Mouse (Mus musculus) heart, embryonic 13.5 days (tissue): Measurements from ENCODE around the gene Tsr3. TPM values are rescaled to one million over a fixed set of nuclear protein-coding genes. Genes with fewer than 3 reads are reported as not detected.
A peak's percentile ranks its signal among the peaks of the same experiment; 100 is the strongest.

Experiments
- ATAC-seq: fragments of 200-750 bp; cut with Nextera tagmentation; 2 replicates; pipeline ENCODE4 v1.8.0; 2017; ENCODE audit warnings: moderate TSS enrichment; ENCODE audit not compliant: insufficient number of reproducible peaks, low FRiP score, low TSS enrichment; ENCODE audit errors: extremely low read depth
- H3K27ac ChIP-seq: fragments of 300-500 bp; sonication (generic); replicated peaks from 2 replicates; pipeline ENCODE4 v1.5.1; 2015; ENCODE audit warnings: moderate library complexity, mild to moderate bottlenecking, inconsistent platforms
- H3K27me3 ChIP-seq: fragments of 300-500 bp; sonication (generic); replicated peaks from 2 replicates; pipeline ENCODE4 v1.6.1; 2015; ENCODE audit warnings: mild to moderate bottlenecking, inconsistent platforms
- H3K36me3 ChIP-seq: fragments of 300-500 bp; sonication (generic); 2 replicates; pipeline ENCODE4 v1.6.1; 2015; ENCODE audit warnings: mild to moderate bottlenecking, inconsistent platforms
- H3K4me1 ChIP-seq: fragments of 300-500 bp; sonication (generic); 2 replicates; pipeline ENCODE4 v1.6.1; 2015; ENCODE audit warnings: inconsistent platforms
- H3K4me2 ChIP-seq: fragments of 300-500 bp; sonication (generic); 2 replicates; pipeline ENCODE4 v1.6.1; 2015; ENCODE audit warnings: inconsistent platforms, mild to moderate bottlenecking, moderate library complexity
- H3K4me3 ChIP-seq: fragments of 300-500 bp; sonication (generic); 2 replicates; pipeline ENCODE4 v1.5.1; 2015; ENCODE audit warnings: moderate library complexity, mild to moderate bottlenecking, inconsistent platforms
- H3K9ac ChIP-seq: fragments of 300-500 bp; sonication (generic); 2 replicates; pipeline ENCODE4 v1.6.1; 2015; ENCODE audit warnings: inconsistent platforms, mild to moderate bottlenecking, moderate library complexity
- H3K9me3 ChIP-seq: fragments of 300-500 bp; sonication (generic); 2 replicates; pipeline ENCODE4 v1.6.1; 2016; ENCODE audit warnings: inconsistent platforms
- WGBS: fragments of 180-500 bp; shearing (Covaris S2); methylation state at CpG from one replicate; pipeline ENCODE4 v1.1.7; 2015; ENCODE audit warnings: mixed read lengths; 5-methylcytosine and 5-hydroxymethylcytosine counted together
- microRNA-seq: library from miRNA; unstranded; fragments of <30 nt; microRNA quantifications from one replicate; pipeline ENCODE4, GENCODE M21; 2016
- polyA plus RNA-seq: library from polyadenylated mRNA; unstranded; fragments of >200 nt; fragmentation: Nextera tagmentation; extraction: Ambion mirVana; gene quantifications from 2 replicates; pipeline ENCODE4 v1.2.1, GENCODE M21; 2015

Gene Tsr3
- polyA plus RNA-seq, 1 experiment from 2014 or later, result 27.4 TPM

DNA sequence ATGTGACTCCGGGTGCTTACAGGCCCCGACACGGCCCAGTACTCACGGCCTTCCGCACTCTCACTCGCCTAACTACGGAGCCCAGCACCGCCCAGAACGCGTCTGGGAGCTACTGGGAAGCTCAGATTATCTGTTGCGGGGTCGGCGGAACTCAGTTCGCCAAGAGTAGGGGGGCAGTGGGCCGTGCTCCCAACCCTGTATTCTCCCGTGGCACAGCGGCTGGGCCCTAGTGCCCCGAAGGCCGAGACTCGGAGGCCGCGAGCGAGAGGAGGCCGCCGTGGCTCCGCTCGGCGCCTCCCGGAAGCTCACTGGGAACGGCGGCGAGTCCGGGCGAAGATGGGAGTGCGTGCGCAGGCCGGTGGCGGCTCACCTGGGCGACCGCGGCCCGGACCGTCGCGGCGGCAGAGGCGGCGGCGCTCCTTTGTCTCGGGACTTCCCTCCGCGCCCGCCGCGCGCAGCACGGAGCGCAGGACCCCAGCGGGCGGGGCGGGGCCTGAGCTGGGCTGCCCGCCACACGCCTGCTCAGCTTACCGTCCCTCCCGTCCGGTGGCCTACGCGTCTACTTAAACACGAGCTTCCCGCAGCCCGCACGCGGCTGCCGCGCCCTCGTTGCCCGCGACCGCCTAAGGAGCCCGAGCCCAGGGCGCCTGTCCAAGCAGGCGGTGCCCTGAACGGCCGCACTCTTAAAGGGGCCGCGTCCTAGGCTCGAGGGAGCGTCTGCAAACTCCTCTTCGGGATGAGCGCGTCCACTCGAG is 33.2 kb downstream of the Tsr3 start:
- under 1% methylated on average over 92 of the region's 92 CpGs for WGBS
- peak; percentile 82 for ATAC-seq
- peak overlapping the region; percentile 89 for H3K4me2 ChIP-seq
- H3K4me1 ChIP-seq, result peaks cover 36% of the 10 kb centered on the region
- no peaks in the 10 kb centered on the region for H3K9me3 ChIP-seq
- H3K27ac ChIP-seq, result peak overlapping the region; percentile 97
- no peaks in the 10 kb centered on the region; the same call in 1 of the 2 replicates for H3K27me3 ChIP-seq
- H3K9ac ChIP-seq, result peak overlapping the region; percentile 99
- peak overlapping the region; percentile 100 for H3K4me3 ChIP-seq
- peaks cover 20% of the 10 kb centered on the region for H3K36me3 ChIP-seq

GRCm38 (mm10) chr17:25273706-25274501 is 33.9 kb downstream of the Tsr3 start:
- under 1% methylated on average over 35 of the region's 45 CpGs for WGBS
- H3K4me1 ChIP-seq, result peaks cover 36% of the 10 kb centered on the region
- H3K9me3 ChIP-seq, result no peaks in the 10 kb centered on the region
- peak; percentile 72 for ATAC-seq
- peak overlapping the region; percentile 100 for H3K4me3 ChIP-seq
- peak overlapping the region; percentile 97 for H3K27ac ChIP-seq
- H3K4me2 ChIP-seq, result peak overlapping the region; percentile 89
- peaks cover 12% of the 10 kb centered on the region for H3K36me3 ChIP-seq
- H3K27me3 ChIP-seq, result peaks cover 3% of the 10 kb centered on the region; the same call in 1 of the 2 replicates
- H3K9ac ChIP-seq, result peak overlapping the region; percentile 99

- peak within 1 kb of the TSS; percentile 89 for H3K4me2 ChIP-seq
Measured at GRCm38 (mm10) chr17:25274571-25275346, 34.8 kb downstream of the Tsr3 start, which contains the start of gene Ube2i. Gene Ube2i (minus strand): TSS chr17:25274622.

DNA sequence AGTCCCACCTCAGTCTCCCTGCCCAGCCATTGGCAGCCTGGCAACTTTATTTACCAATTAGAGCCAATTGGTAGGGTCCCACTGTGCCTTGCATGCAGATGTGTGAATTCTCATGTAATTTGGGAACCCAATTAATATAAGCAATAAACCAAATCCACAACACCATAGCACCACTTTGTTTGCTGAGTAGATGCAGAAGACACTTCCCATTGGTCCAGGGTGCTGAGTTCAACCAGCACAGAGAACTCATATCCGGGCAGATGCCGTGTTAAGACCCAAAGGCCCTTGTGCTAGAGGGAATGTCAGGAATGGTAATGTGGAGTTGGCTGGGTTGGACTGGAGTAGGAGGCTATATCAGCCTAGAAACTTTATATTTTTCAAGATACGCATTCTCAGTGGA is 35.9 kb downstream of the Tsr3 start:
- WGBS, result 90% methylated on average over 3 of the region's 3 CpGs

More at GRCm38 (mm10) chr17:25274571-25275346, 34.8 kb downstream of the Tsr3 start, which contains the start of gene Ube2i:
- H3K4me1 ChIP-seq, result peaks cover 32% of the 10 kb centered on the region
- H3K27me3 ChIP-seq, result peaks cover 3% of the 10 kb centered on the region; the same call in 1 of the 2 replicates
- ATAC-seq, result no peak
- peak within 1 kb of the TSS; percentile 97 for H3K27ac ChIP-seq
- H3K9ac ChIP-seq, result peak within 1 kb of the TSS; percentile 99
- no peaks in the 10 kb centered on the region for H3K9me3 ChIP-seq
- H3K36me3 ChIP-seq, result peaks cover 4% of the 10 kb centered on the region
- peak within 1 kb of the TSS; percentile 100 for H3K4me3 ChIP-seq
- WGBS, result 78% methylated on average over 9 of the region's 9 CpGs

DNA sequence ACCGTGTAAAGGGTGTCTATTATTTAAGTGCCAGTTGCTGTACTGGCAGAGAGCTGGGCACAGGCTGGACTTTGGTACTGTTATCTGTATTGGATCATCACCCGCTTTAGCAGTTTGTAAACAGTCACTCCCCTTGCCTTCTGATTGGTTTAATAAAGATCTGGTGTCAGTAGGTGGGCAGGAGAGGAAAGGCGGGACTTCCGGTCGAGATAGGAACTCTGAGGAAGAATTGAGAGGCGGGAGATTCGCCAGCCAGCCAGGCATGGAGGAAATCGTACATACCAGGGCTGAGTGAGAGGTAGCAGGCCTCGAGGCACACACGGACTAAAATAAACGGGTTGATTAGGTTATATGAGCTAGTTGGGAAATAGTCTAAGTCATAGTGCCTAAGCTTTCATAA is 42.2 kb downstream of the Tsr3 start:
- no peak overlapping the region for H3K27ac ChIP-seq
- 0 out of 2 replicates have a peak, but pooled peaks cover 2% of the 10 kb centered on the region for H3K4me1 ChIP-seq
- peaks cover 7% of the 10 kb centered on the region for H3K27me3 ChIP-seq
- H3K9me3 ChIP-seq, result no peaks in the 10 kb centered on the region
- no peak overlapping the region for H3K4me3 ChIP-seq
- H3K4me2 ChIP-seq, result peak overlapping the region; percentile 32
- no peak for ATAC-seq
- H3K36me3 ChIP-seq, result no peaks in the 10 kb centered on the region
- H3K9ac ChIP-seq, result no peak overlapping the region
- 29% methylated on average over 11 of the region's 11 CpGs for WGBS

More for the DNA sequence above, 35.9 kb downstream of the Tsr3 start:
- no peaks in the 10 kb centered on the region for H3K36me3 ChIP-seq
- no peak overlapping the region for H3K4me2 ChIP-seq
- H3K4me3 ChIP-seq, result no peak overlapping the region
- no peaks in the 10 kb centered on the region for H3K9me3 ChIP-seq
- no peak for ATAC-seq
- no peak overlapping the region for H3K27ac ChIP-seq
- H3K4me1 ChIP-seq, result peaks cover 22% of the 10 kb centered on the region
- H3K27me3 ChIP-seq, result peaks cover 7% of the 10 kb centered on the region
- no peak overlapping the region for H3K9ac ChIP-seq

GRCm38 (mm10) chr17:25285033-25285432 is 45.1 kb downstream of the Tsr3 start:
- Histone ChIP-seq H3K4me3 (no peak overlapping the region), H3K36me3 (no peaks in the 10 kb centered on the region), H3K4me2 (no peak overlapping the region), H3K9ac (no peak overlapping the region), H3K27ac (no peak overlapping the region), H3K27me3 (peaks cover 4% of the 10 kb centered on the region; the same call in 1 of the 2 replicates), H3K4me1 (0 out of 2 replicates have a peak, but pooled peaks cover 2% of the 10 kb centered on the region), H3K9me3 (no peaks in the 10 kb centered on the region)
- 20% methylated on average over 3 of the region's 3 CpGs for WGBS
- no peak for ATAC-seq

GRCm38 (mm10) chr17:25288842-25289241 is 48.9 kb downstream of the Tsr3 start:
- 17% methylated on average over 4 of the region's 4 CpGs for WGBS
- no peaks in the 10 kb centered on the region for H3K9me3 ChIP-seq
- no peaks in the 10 kb centered on the region for H3K36me3 ChIP-seq
- H3K27ac ChIP-seq, result no peak overlapping the region
- ATAC-seq, result no peak
- no peak overlapping the region for H3K4me3 ChIP-seq
- 0 out of 2 replicates have a peak, but pooled peaks cover 2% of the 10 kb centered on the region for H3K4me1 ChIP-seq
- H3K27me3 ChIP-seq, result peaks cover 11% of the 10 kb centered on the region
- H3K9ac ChIP-seq, result no peak overlapping the region
- H3K4me2 ChIP-seq, result no peak overlapping the region

- H3K4me1 ChIP-seq, result no peaks in the 10 kb centered on the region
- WGBS, result 19% methylated on average over 4 of the region's 4 CpGs
- H3K9ac ChIP-seq, result no peak overlapping the region
- no peak overlapping the region for H3K27ac ChIP-seq
- peaks cover 11% of the 10 kb centered on the region for H3K27me3 ChIP-seq
- ATAC-seq, result no peak
- H3K36me3 ChIP-seq, result no peaks in the 10 kb centered on the region
- H3K4me3 ChIP-seq, result no peak overlapping the region
- no peaks in the 10 kb centered on the region for H3K9me3 ChIP-seq
- no peak overlapping the region for H3K4me2 ChIP-seq
Measured at GRCm38 (mm10) chr17:25290411-25290810, 50.4 kb downstream of the Tsr3 start.

Small RNA genes lying within 50 kb of the gene (microRNA-seq; reads per million reads assigned to microRNA genes)
- gene Mir3547, result not detected

Other genes starting within 250 kb of the Tsr3 start
- 4.0 and 4.4 TPM in 2 replicates for gene Cramp1l, start 224.4 kb upstream of the Tsr3 start, polyA plus RNA-seq
- 11.7 and 13.4 TPM in 2 replicates for gene Ift140, start 224.1 kb upstream of the Tsr3 start, polyA plus RNA-seq
- 18.0 and 19.4 TPM in 2 replicates for gene Tmem204, start 156.6 kb upstream of the Tsr3 start, polyA plus RNA-seq
- 25.1 and 29.0 TPM in 2 replicates for gene Telo2, start 124.2 kb upstream of the Tsr3 start, polyA plus RNA-seq
- 0.11 and 0.15 TPM in 2 replicates for gene Ptx4, start 119.4 kb upstream of the Tsr3 start, polyA plus RNA-seq
- 15.7 and 17.9 TPM in 2 replicates for gene Clcn7, start 106.8 kb upstream of the Tsr3 start, polyA plus RNA-seq
- not detected in 2 replicates for gene Ccdc154, start 77.7 kb upstream of the Tsr3 start, polyA plus RNA-seq
- gene Gm38655, start 64.7 kb upstream of the Tsr3 start, polyA plus RNA-seq, result 0.27 and 0.28 TPM in 2 replicates
- 22.0 and 25.2 TPM in 2 replicates for gene BC003965, start 55.6 kb upstream of the Tsr3 start, polyA plus RNA-seq
- 4.3 and 4.5 TPM in 2 replicates for gene Unkl, start 51.8 kb upstream of the Tsr3 start, polyA plus RNA-seq
- 27.9 and 28.2 TPM in 2 replicates for gene Gnptg, start within 50 bp of the Tsr3 start, polyA plus RNA-seq
- 0.57 and 0.69 TPM in 2 replicates for gene Baiap3, start 16.2 kb downstream of the Tsr3 start, polyA plus RNA-seq
- gene Ube2i, start 34.5 kb downstream of the Tsr3 start, polyA plus RNA-seq, result 372 and 379 TPM in 2 replicates
- gene Prss34, start 58.2 kb downstream of the Tsr3 start, polyA plus RNA-seq, result 0.16 TPM in 1 of 2 replicates, not detected in the other
- not detected in 2 replicates for gene Prss28, start 68.5 kb downstream of the Tsr3 start, polyA plus RNA-seq
- not detected in 2 replicates for gene Prss29, start 78.5 kb downstream of the Tsr3 start, polyA plus RNA-seq
- not detected in 2 replicates for gene Tpsab1, start 105.4 kb downstream of the Tsr3 start, polyA plus RNA-seq
- not detected in 2 replicates for gene Tpsb2, start 126.1 kb downstream of the Tsr3 start, polyA plus RNA-seq
- gene Tpsg1, start 129.1 kb downstream of the Tsr3 start, polyA plus RNA-seq, result 0.78 TPM in 1 of 2 replicates, not detected in the other
- gene Cacna1h, start 193.6 kb downstream of the Tsr3 start, polyA plus RNA-seq, result 6.5 and 8.1 TPM in 2 replicates
- gene Tekt4, start 214.4 kb downstream of the Tsr3 start, polyA plus RNA-seq, result 0.23 and 0.47 TPM in 2 replicates